Mouse (Mus musculus): ENCODE measurements around the gene Map2k5. TPM values are rescaled to one million over a fixed set of nuclear protein-coding genes. Genes with fewer than 3 reads are reported as not detected.

Gene Map2k5
- polyA plus RNA-seq, 1 experiment from 2014 or later, result 37.2 TPM

- peaks cover 23% of the 10 kb centered on the region for H3K4me1 ChIP-seq
- no peak overlapping the region for H3K27ac ChIP-seq
- no peak overlapping the region for H3K4me3 ChIP-seq
- H3K4me2 ChIP-seq (replicated peaks), result no peak overlapping the region
- H3K27me3 ChIP-seq, result 0 out of 2 replicates have a peak, but pooled peaks cover 3% of the 10 kb centered on the region
- no peak overlapping the region for H3K9ac ChIP-seq
- no peaks in the 10 kb centered on the region for H3K9me3 ChIP-seq
- no peak for ATAC-seq (ENCODE audit: low FRiP score, low read depth)
- H3K36me3 ChIP-seq, result peaks cover 10% of the 10 kb centered on the region
- 77% methylated on average over 8 of the region's 8 CpGs for WGBS
Measured at GRCm38 (mm10) chr9:63178296-63178695, 199.4 kb downstream of the Map2k5 start.

- Histone ChIP-seq H3K9ac (no peak overlapping the region), H3K4me1 (no peaks in the 10 kb centered on the region), H3K36me3 (peaks cover 10% of the 10 kb centered on the region), H3K4me3 (no peak overlapping the region), H3K27me3 (no peaks in the 10 kb centered on the region), H3K27ac (no peak overlapping the region), H3K9me3 (no peaks in the 10 kb centered on the region), H3K4me2 (replicated peaks) (no peak overlapping the region)
- WGBS, result 86% methylated on average over 8 of the region's 8 CpGs
- ATAC-seq (ENCODE audit: low FRiP score, low read depth), result no peak
Measured at GRCm38 (mm10) chr9:63174001-63174721, 203.5 kb downstream of the Map2k5 start.

GRCm38 (mm10) chr9:63171951-63172350 is 205.8 kb downstream of the Map2k5 start:
- H3K4me3 ChIP-seq, result no peak overlapping the region
- H3K9me3 ChIP-seq, result no peaks in the 10 kb centered on the region
- WGBS, result 48% methylated on average over 2 of the region's 2 CpGs
- H3K27me3 ChIP-seq, result no peaks in the 10 kb centered on the region
- peaks cover 15% of the 10 kb centered on the region for H3K36me3 ChIP-seq
- no peak for ATAC-seq (ENCODE audit: low FRiP score, low read depth)
- no peak overlapping the region for H3K27ac ChIP-seq
- no peaks in the 10 kb centered on the region for H3K4me1 ChIP-seq
- H3K4me2 ChIP-seq (replicated peaks), result no peak overlapping the region
- H3K9ac ChIP-seq, result no peak overlapping the region

GRCm38 (mm10) chr9:63169127-63169526 is 208.6 kb downstream of the Map2k5 start:
- Histone ChIP-seq H3K9ac (no peak overlapping the region), H3K27me3 (no peaks in the 10 kb centered on the region), H3K9me3 (no peaks in the 10 kb centered on the region), H3K4me3 (no peak overlapping the region), H3K4me2 (replicated peaks) (no peak overlapping the region), H3K36me3 (peaks cover 19% of the 10 kb centered on the region), H3K4me1 (no peaks in the 10 kb centered on the region), H3K27ac (no peak overlapping the region)
- WGBS, result 83% methylated on average over 1 of the region's 1 CpGs
- ATAC-seq (ENCODE audit: low FRiP score, low read depth), result no peak

- no peak overlapping the region for H3K27ac ChIP-seq
- H3K36me3 ChIP-seq, result peaks cover 47% of the 10 kb centered on the region
- 0 out of 2 replicates have a peak, but pooled peaks cover 2% of the 10 kb centered on the region for H3K27me3 ChIP-seq
- no peak overlapping the region for H3K4me3 ChIP-seq
- H3K9me3 ChIP-seq, result no peaks in the 10 kb centered on the region
- no peak overlapping the region for H3K4me2 ChIP-seq (replicated peaks)
- no peaks in the 10 kb centered on the region for H3K4me1 ChIP-seq
- no peak for ATAC-seq (ENCODE audit: low FRiP score, low read depth)
- 33% methylated on average over 9 of the region's 9 CpGs for WGBS
- H3K9ac ChIP-seq, result no peak overlapping the region
Measured at GRCm38 (mm10) chr9:63165070-63165469, 212.6 kb downstream of the Map2k5 start.

- peaks cover 34% of the 10 kb centered on the region for H3K36me3 ChIP-seq
- 78% methylated on average over 8 of the region's 8 CpGs for WGBS
- ATAC-seq (ENCODE audit: low FRiP score, low read depth), result no peak
- no peak overlapping the region for H3K9ac ChIP-seq
- H3K27ac ChIP-seq, result no peak overlapping the region
- peaks cover 14% of the 10 kb centered on the region for H3K27me3 ChIP-seq
- H3K4me1 ChIP-seq, result no peaks in the 10 kb centered on the region
- no peak overlapping the region for H3K4me3 ChIP-seq
- no peak overlapping the region for H3K4me2 ChIP-seq (replicated peaks)
- no peaks in the 10 kb centered on the region for H3K9me3 ChIP-seq
Measured at GRCm38 (mm10) chr9:63163756-63164155, 213.9 kb downstream of the Map2k5 start.

GRCm38 (mm10) chr9:63151949-63152348 is 225.8 kb downstream of the Map2k5 start:
- Histone ChIP-seq H3K9me3 (peaks cover 7% of the 10 kb centered on the region), H3K4me1 (peaks cover 18% of the 10 kb centered on the region), H3K4me2 (replicated peaks) (no peak overlapping the region), H3K27ac (no peak overlapping the region), H3K36me3 (no peaks in the 10 kb centered on the region), H3K4me3 (no peak overlapping the region), H3K27me3 (peaks cover 92% of the 10 kb centered on the region), H3K9ac (no peak overlapping the region)
- ATAC-seq (ENCODE audit: low FRiP score, low read depth), result no peak
- 22% methylated on average over 14 of the region's 14 CpGs for WGBS

- H3K36me3 ChIP-seq, result no peaks in the 10 kb centered on the region
- 2% methylated on average over 20 of the region's 20 CpGs for WGBS
- no peak for ATAC-seq (ENCODE audit: low FRiP score, low read depth)
- peak overlapping the region; percentile 33 for H3K4me2 ChIP-seq (replicated peaks)
- no peak overlapping the region for H3K27ac ChIP-seq
- no peak overlapping the region for H3K4me3 ChIP-seq
- peaks cover 25% of the 10 kb centered on the region for H3K4me1 ChIP-seq
- peaks cover 7% of the 10 kb centered on the region for H3K9me3 ChIP-seq
- H3K9ac ChIP-seq, result no peak overlapping the region
- peaks cover 95% of the 10 kb centered on the region for H3K27me3 ChIP-seq
Measured at GRCm38 (mm10) chr9:63151072-63151870, 226.4 kb downstream of the Map2k5 start.

GRCm38 (mm10) chr9:63150086-63150800 is 227.5 kb downstream of the Map2k5 start:
- no peak overlapping the region for H3K4me3 ChIP-seq
- peaks cover 35% of the 10 kb centered on the region for H3K4me1 ChIP-seq
- H3K27ac ChIP-seq, result no peak overlapping the region
- H3K4me2 ChIP-seq (replicated peaks), result no peak overlapping the region
- H3K9ac ChIP-seq, result no peak overlapping the region
- peaks cover 7% of the 10 kb centered on the region for H3K9me3 ChIP-seq
- WGBS, result 1% methylated on average over 24 of the region's 27 CpGs
- H3K27me3 ChIP-seq, result peaks cover 97% of the 10 kb centered on the region
- H3K36me3 ChIP-seq, result no peaks in the 10 kb centered on the region
- no peak for ATAC-seq (ENCODE audit: low FRiP score, low read depth)

- H3K27me3 ChIP-seq, result peaks cover 98% of the 10 kb centered on the region
- no peak for ATAC-seq (ENCODE audit: low FRiP score, low read depth)
- peak overlapping the region; percentile 49 for H3K4me3 ChIP-seq
- H3K4me2 ChIP-seq (replicated peaks), result peak overlapping the region; percentile 85
- no peak overlapping the region for H3K27ac ChIP-seq
- peaks cover 7% of the 10 kb centered on the region for H3K9me3 ChIP-seq
- WGBS, result under 1% methylated on average over 20 of the region's 20 CpGs
- no peak overlapping the region for H3K9ac ChIP-seq
- peaks cover 44% of the 10 kb centered on the region for H3K4me1 ChIP-seq
- no peaks in the 10 kb centered on the region for H3K36me3 ChIP-seq
Measured at GRCm38 (mm10) chr9:63149372-63149766, 228.3 kb downstream of the Map2k5 start.

GRCm38 (mm10) chr9:63148410-63149371 is 229.0 kb downstream of the Map2k5 start, which contains the start of gene Skor1:
TSS of gene Skor1 (minus strand) at chr9:63148961.
- WGBS, result under 1% methylated on average over 78 of the region's 108 CpGs

More at GRCm38 (mm10) chr9:63148410-63149371, 229.0 kb downstream of the Map2k5 start, which contains the start of gene Skor1:
- Histone ChIP-seq H3K36me3 (no peaks in the 10 kb centered on the region), H3K4me3 (peak within 1 kb of the TSS; percentile 49), H3K27ac (no peak within 1 kb of the TSS), H3K9ac (peak within 1 kb of the TSS; percentile 25; the same call in 1 of the 2 replicates), H3K9me3 (peaks cover 6% of the 10 kb centered on the region), H3K4me1 (peaks cover 50% of the 10 kb centered on the region), H3K4me2 (replicated peaks) (peak within 1 kb of the TSS; percentile 85), H3K27me3 (peaks cover 100% of the 10 kb centered on the region)
- no peak for ATAC-seq (ENCODE audit: low FRiP score, low read depth)
